Mouse (Mus musculus) layer of hippocampus, postnatal 10 days (tissue): ENCODE results near the gene Nol3. TPM values are rescaled to one million over a fixed set of nuclear protein-coding genes. Genes with fewer than 3 reads are reported as not detected.
A peak's percentile ranks its signal among the peaks of the same experiment; 100 is the strongest.

Experiments
- DNase-seq, 2 experiments: peaks; one replicate each; pipeline ENCODE4 v3.0.0; 2021; ENCODE audit warnings: low spot score in 2 of 2
- total RNA-seq, 2 experiments: library from RNA; stranded (reverse); gene quantifications; 2 replicates each; pipeline ENCODE4 v1.2.3; 2021

Gene Nol3
- total RNA-seq, 2 experiments from 2014 or later = 3.6 to 3.7 TPM

DNA sequence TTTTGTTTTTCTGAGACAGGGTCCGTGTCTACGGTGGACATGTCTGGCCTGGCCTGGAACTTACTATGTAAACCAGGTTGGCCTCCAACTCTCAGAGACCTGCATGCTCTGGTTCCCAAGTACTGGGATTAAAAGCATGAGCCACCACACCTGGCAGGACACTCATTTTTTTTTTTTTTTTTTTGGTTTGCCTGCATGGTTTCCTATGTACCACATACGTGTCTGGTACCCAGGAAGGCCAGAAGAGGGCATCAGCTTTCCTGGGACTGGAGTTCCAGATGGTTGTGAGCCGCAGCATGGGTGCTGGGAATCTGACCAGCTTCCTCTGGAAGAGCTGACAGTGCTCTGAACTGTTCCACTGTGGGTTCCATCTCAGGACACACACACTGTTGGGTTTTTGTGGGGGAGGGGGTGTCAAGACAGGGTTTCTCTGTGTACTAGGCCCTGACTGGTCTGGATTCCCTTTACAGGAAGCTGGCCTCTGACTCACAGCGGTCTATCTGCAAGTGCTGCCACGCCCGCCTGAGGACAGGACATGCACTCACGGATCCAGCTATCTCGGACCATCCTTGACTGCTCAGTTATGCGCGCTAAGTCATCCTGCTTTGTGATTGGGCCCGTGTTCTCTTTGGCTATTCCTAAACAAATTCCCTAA is 14.5 kb upstream of the Nol3 start:
- no peak for DNase-seq

DNA sequence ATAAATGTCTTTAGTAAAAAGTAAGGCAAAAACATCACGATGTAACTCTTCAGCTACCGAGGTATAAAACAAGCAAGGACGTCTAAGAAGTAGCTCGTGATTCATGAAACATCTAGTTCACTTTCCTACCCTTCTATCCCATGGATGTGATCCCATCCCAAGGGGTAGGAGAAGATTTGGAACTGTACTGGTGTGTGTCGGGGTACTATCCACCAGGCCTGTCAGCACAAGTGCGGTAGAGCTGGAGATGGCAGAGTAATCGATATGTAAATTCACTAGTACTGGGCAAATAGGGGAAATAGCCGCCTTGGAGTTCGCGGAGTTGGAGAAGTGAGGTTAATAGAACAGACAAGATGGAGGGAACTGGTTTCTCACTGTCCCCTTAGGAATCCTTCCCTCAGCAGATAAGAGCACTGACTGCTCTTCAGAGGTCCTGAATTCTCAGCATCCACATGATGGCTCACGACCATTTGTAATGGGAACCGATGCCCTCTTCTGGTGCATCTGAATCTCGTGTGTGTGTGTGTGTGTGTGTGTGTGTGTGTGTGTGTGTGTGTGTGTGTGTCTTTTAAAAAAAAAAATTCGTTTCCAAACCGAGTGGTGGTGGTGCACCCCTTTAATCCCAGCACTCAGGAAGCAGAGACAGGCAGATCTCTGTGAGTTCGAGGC is 12.6 kb upstream of the Nol3 start:
- no peak for DNase-seq

DNA sequence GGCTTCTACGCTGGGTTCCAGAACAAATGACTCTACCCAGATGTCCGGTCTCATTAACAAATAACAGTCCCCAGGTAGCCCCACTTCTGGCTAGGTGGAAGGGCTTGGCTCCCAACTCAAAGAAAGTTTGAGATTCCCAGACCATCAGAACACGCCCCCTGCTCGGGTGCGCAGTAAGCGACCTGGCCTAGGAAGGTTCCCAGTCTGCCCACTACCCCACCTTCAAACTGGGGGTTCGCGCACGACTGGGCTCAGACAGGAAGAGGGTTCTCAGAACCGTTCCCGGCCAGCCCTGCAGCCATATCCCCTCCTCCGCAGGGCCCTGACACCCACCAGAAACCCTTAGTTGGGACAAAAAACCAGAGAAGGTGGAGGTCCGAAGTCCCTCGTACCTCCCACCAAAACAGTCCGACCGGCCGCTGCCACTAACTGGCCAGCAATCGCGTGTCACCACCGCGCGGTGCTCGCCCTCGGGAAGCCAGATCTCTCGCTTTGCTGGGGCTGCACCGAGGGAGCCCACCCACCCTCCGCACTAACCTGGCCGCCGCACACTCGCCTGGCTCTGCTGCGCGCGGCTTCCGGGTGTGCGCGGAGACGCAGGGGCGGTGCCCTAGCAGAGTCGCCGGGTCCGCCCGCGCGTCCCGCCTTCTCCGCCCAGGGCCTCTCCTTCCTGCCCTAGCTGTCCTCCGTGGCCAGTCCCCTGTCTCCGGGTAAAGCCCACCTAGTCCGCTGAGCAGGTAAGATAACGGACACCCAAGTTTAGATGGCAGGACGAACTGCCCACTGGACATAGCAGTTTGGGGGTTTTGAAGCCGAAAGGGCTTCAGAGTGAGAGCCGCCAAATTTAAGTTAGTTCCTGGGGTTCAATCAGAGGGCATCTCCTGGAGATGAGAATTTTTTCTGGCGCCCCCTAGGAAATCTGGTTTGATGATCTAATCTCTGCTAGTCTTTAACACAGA is 11.6 kb upstream of the Nol3 start, which contains the start of the genes Tradd and Fbxl8:
Tradd (minus strand) TSS at position 586 of the 959 bp plus-strand sequence.
Fbxl8 (plus strand) TSS at position 625 of the 959 bp plus-strand sequence.
- DNase-seq = no peak

DNA sequence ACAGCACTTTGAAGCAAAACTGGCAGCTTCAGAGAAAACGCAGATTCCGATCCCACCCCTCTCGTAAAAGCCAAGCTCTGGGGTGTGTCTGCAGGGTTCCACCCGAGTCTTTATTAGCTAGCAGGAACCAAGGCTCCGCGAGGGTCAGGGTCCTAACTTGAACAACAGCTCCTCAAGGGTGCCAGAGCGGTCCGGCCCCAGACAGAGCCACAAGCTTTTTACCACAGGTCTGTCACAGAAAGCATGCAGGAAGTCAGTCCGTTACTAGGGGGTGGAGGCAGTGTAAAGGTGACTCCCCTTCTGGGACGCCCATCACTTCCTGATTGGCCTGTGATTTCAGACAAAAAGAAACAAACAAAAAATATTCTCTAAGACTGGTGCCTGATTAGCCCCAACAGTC is 10.8 kb upstream of the Nol3 start:
- no peak for DNase-seq

DNA sequence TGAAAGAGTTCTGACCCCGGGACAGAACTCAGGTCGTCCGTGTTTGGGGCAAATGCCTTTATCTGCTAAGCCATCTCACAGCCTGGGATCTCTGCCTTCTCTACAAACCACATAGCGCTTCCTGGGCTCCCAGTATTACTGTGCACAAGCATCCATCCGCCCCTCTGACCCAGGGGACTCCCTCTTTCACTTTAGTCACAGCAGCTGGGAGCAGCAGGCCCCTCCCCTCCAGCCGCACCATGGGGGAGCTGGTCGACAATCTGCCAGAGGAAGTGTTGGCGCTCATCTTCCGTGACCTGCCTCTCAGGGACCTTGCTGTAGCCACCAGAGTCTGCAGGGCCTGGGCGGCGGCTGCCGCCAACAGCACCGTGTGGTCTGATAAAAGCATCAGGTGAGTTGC is 9.2 kb upstream of the Nol3 start:
- DNase-seq = no peak

DNA sequence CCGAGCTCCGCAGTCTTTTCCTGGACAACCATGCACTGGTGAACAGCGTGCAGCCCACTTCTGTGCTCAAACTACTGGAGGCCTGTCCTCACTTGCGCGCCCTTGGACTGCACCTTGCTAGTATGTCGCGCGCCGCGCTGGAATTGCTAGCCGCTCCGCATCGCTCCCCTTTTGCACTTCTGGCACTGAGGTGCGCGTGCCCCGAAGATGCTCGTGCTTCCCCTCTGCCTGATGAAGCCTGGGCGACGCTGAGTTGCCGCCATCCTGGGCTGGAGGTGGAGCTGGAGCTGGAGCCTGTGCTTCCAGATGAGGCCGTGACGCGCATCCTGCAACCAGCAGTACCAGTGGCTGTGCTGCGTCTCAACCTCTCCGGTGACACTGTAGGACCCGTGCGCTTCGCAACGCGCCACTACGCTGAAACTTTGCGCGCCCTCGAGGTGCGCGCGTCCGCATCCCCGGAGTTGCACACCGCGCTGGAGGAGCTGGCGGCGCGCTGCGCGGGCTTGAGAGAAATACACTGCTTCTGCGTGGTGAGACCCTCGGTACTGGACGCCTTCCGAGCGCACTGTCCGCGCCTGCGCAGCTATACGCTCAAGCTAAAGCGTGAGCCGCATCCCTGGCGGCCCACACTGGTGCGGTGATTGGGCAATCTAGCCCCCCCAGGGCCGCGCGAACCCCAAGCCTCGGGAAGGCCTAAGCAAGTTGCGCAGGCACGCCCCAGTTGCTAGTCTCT is 7.4 kb upstream of the Nol3 start:
- DNase-seq = peak; percentile 58 to 75

DNA sequence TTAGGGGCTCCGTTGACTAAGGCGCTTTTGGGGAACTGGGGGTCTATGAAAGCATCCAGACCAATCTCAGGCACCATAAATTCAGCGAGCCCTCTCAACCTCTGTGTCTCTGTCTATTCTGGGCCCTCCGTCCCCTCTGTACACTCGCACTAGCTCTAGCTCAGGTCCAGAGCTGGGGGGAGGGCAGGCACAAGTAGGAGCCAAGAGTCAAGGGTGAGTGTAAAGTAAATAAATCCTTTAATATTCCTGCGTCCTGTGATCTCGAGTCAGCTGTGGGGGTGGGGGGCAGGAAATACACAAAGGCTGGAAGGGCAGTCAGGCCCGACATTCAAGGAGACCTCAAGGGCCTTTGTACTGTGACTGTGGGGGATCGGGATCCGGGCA is 6.9 kb upstream of the Nol3 start:
- DNase-seq = no peak

DNA sequence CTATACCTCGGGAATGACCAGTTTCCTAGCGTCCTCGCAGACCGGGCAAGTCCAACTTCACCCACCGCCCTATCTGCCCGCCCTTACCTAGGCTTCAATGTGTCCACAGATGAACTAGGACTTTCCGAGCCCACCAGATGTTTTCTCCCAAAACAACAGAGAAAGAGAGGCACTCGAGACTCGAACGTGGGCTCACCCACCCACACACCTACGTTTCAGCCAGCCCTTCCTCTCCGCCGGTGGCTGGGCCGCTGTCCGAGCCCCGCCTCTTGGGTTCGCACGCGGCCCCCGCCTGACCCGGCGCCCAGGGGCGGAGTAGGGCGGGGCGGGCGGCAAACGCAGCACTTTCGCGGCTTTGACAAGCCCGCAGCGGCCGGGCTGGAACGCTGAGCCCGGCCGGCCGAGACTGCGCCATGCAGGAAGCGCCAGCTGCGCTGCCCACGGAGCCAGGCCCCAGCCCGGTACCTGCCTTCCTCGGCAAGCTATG is 6.4 kb upstream of the Nol3 start, which contains the start of gene Hsf4:
Hsf4 (plus strand) TSS at position 341 of the 487 bp plus-strand sequence.
- DNase-seq = no peak

DNA sequence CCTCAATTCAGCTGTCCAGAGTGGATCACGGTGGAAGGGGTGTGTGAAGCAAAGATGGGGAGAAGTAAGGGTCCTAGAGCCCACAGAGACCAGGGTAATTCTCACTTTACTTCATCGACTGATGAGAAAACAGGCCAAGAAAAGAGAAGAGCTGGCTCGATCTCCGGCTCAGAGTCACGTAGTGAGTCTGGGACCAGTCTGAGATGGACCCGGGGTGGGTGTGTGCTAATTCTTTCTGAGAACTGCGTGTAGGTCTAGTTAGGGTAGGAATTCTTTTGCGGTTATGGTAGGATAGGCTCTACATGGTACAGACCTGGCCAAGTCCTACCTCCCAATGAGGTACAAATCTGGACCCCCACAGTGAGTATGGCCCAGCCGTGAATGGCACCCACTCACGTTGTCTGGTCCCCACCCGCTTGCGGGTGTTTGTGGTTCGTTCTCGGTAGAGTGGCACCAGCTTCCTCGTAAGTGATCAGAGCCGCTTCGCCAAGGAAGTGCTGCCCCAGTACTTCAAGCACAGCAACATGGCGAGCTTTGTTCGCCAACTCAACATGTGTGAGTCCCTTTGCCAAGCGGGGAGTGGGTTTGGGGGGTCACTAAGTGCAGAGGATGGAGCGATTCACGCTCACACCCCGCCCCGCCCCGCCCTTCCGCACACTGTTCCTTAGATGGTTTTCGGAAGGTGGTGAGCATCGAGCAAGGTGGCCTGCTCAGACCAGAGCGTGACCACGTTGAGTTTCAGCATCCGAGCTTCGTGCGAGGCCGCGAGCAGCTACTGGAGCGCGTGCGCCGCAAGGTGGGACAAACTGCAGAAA is 5.6 kb upstream of the Nol3 start:
- no peak for DNase-seq

DNA sequence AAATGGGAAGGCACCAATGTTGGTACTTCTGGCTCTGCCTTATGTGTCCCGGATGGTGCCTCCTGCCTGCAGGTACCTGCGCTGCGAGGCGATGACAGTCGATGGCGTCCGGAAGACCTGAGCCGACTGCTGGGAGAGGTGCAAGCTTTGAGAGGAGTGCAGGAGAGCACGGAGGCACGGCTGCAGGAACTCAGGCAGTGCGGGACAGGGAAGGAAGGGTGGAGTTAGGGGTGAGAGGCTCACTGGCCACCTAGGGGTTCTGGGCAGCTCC is 5.1 kb upstream of the Nol3 start:
- DNase-seq = no peak

DNA sequence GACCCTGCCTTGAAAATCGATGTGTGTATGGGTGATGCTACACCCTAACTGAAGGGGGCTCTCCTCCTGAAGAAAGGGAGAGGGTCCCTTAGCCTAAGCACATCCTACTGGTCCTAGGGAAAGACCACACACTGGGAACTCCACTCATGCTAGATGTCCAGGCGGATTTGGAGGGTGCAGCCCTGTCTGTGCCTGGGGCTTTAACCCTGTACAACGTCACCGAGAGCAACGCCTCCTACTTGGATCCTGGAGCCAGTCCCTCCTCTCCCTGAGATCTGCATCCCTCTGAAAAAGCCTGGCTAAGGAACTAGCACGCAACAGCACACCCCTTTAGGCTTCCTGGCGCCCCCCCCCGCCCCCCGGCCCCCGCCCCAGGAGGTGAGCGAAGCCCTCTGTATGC is 553 bp upstream of the Nol3 start:
- no peak for DNase-seq

DNA sequence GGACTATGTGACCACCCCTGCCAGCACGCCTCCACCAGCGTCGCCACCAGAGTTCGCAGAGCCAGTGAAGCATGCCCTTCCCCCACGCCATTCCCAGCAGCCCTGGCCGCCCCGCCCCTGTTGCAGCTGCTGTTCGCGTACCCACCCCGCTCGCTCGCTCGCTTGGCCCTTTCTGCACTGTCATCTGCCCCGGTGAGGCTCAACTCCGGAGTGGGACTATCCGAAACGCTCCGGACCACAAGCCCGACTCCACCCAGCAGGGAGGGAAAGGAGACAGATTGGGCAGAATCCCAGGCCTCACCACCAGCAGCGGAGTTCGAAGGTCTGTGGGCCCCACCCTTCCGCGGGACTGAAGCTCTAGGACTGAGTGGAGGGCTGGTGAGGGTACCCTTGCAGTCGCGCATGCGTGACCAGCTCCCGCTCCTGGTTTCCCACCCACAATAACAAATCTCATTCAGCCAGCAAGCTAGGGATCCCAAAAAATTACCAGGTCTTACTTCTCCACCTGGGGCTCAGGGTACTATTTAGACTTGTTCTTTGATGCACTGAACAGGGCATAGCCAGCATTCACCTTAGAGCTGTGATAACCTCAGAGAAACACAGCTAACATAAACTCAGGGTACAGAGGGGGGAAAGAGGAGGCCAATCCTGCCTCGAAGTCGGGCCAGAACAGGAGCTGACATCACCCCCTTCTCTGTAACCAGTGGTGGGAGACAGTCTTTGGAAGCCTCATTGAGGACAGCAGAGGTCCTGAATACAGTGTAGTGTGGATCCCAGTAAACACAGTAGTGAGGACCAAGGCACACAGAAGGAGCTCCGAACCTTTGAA is 566 bp downstream of the Nol3 start:
- no peak for DNase-seq

DNA sequence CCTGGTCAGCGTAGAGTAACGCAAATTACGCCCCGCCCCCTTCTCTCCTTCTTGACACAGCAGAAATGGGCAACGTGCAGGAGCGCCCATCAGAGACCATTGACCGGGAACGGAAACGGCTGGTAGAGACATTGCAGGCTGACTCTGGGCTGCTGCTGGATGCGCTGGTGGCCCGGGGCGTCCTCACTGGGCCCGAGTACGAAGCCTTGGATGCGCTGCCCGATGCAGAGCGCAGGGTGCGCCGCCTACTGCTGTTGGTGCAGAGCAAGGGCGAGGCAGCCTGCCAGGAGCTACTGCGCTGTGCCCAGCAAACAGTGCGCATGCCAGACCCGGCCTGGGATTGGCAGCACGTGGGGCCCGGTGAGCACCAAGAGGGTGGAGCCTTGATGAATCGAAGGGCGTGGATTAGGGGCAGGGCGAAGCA is 3.0 kb downstream of the Nol3 start:
- peak; percentile 80 to 88 for DNase-seq

DNA sequence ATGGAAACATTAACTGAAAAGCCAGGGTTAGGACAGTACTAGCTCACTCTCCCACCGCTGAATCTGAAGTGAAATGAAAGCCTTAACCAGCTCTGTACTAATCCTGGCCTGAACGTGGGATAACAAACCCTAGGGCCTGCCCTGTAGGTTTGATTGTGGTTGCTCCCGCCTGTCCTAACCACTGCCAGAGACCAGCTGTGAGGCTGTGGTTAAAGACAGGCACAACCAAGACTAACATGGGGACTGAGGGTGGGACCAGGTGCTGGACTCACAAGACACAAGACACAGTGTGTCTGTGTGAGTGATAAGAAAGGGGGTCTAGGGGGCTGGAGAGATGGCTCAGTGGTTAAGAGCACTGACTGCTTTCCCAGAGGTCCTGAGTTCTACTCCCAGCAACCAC is 4.6 kb downstream of the Nol3 start:
- no peak for DNase-seq

DNA sequence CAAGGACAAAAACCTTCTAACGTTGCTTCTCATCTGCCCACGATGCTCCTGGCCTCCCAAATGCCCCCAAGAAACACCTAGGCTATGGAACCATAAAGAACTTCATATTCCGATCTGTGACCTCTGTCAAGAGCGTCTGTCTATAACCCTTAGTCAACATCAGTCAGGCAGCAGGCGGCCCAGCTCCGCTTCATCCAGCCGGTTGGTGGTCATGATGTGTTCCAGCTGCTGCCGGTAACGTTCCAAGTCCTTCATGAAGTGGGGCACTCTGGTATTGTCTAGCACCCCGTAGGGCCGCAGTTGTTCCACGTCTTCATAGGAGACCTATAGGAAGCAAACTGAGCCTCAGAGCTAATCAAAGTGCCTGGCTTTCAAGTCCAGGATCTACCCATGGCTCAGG is 5.9 kb downstream of the Nol3 start:
- DNase-seq = no peak

DNA sequence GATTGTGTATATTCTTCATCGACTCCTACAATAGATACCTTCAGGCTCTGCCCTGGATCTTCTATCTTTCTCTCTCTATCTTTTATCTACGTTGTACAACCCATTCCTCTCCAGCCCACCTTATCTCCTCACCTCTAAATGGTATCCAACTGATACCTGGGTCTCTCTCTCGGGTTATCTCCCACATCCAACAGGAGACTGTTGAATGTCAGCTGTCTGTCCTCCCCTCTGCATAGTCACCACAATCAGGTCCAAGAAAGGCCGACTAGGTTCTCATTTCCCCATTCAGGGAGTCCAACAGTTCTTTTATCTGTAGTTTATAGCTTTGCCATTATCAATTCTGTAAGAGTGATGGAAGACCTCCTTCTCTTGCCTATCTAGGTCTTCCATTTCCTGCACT is 6.3 kb downstream of the Nol3 start:
- DNase-seq = no peak

DNA sequence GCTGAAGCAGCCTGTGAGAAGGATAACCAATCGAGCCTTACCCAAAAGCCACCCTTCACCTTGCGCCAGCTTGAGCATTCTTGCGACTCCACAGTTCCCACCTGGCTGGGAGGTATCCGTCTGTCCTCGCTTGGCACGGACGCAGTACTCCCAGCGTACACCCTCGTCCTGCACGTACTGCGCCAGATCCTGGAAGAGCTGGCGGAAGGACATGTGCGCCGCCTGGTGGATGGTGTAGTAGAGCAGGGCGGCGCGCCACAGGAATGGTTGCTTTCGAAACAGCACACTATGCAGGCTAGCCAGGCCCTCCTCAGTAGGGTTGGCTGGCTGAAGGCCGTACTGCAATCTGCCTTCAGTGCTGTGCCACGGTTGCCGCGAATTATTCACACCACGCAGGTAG is 7.1 kb downstream of the Nol3 start:
- peak in 1 of 2 experiments; percentile 52 for DNase-seq

DNA sequence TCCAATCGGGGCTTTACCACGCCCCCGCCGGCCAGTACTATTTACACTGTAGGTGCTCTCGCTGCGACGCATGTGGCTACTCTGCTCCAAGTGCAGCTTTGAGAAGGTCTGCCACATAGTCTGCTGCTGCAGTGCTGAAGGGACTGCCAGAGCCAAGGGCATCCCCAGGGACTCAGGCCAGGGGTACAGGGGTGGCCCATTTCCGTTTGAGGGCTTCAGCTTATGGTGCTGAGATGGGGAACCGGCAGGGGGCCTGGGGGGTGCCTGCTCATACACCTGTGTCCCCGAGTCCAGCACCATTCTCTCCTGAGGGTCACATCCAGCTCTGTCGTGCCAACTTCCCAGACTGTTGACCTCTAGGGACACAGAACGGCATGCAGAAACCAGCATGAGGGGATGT is 9.6 kb downstream of the Nol3 start:
- DNase-seq = no peak

DNA sequence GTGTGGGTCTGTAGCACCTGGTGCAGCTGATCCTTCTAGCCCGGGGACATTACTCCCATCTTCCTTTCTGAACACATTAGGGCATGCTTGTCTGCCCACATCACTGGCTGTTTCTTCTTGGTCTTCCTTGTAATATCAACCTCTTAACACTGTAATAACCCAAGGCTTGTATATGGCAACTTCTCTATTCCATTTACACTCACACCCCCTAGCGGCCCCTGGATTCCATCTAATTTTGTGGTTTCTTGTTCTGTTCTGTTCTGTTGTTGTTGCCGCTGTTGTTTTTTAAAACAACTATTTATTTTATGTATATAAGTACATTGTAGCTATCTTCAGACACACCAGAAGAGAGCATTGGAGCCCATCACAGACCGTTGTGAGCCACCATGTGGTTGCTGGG is 11.0 kb downstream of the Nol3 start:
- DNase-seq = no peak
